Mouse (Mus musculus): Measurements from ENCODE around the gene Hnrnpa1. TPM values are rescaled to one million over a fixed set of nuclear protein-coding genes. Genes with fewer than 3 reads are reported as not detected.
"Not testable (repeated sequence)": the region's sequence is repeated elsewhere in the genome, so short reads cannot be mapped to it uniquely, and the experiment has no call there.

Hnrnpa1 gene
- polyA plus RNA-seq, 1 experiment, result 102 TPM

- no peak for DNase-seq (ENCODE audit: low read depth, low spot score)
- 65% methylated on average over 5 of the region's 5 CpGs for WGBS
These were observed 18.9 kb downstream of the Hnrnpa1 start for GRCm38 (mm10) chr15:103259162-103259561.

- DNase-seq (ENCODE audit: low read depth, low spot score), result no peak
- WGBS, result 43% methylated on average over 1 of the region's 1 CpGs
These were observed 19.8 kb downstream of the Hnrnpa1 start for GRCm38 (mm10) chr15:103259989-103260388.

- no peak for DNase-seq (ENCODE audit: low read depth, low spot score)
- 82% methylated on average over 2 of the region's 2 CpGs for WGBS
These were observed 24.6 kb downstream of the Hnrnpa1 start for GRCm38 (mm10) chr15:103264794-103265193.

- no peak for DNase-seq (ENCODE audit: low read depth, low spot score)
- 74% methylated on average over 4 of the region's 4 CpGs for WGBS
These were observed 28.7 kb downstream of the Hnrnpa1 start for GRCm38 (mm10) chr15:103268903-103269302.

GRCm38 (mm10) chr15:103272419-103273279, 32.4 kb downstream of the Hnrnpa1 start, which contains the start of gene Copz1:
Copz1 (plus strand) TSS chr15:103272714.
- under 1% methylated on average over 38 of the region's 38 CpGs for WGBS
- peak; percentile 98 for DNase-seq (ENCODE audit: low read depth, low spot score)

- 92% methylated on average over 3 of the region's 3 CpGs for WGBS
- not testable (repeated sequence) for DNase-seq (ENCODE audit: low read depth, low spot score)
These were observed 35.7 kb downstream of the Hnrnpa1 start for GRCm38 (mm10) chr15:103275943-103276342.

- 24% methylated on average over 7 of the region's 7 CpGs for WGBS
- no peak for DNase-seq (ENCODE audit: low read depth, low spot score)
These were observed 37.7 kb downstream of the Hnrnpa1 start for GRCm38 (mm10) chr15:103277949-103278348.

- 57% methylated on average over 3 of the region's 3 CpGs for WGBS
- no peak for DNase-seq (ENCODE audit: low read depth, low spot score)
These were observed 39.5 kb downstream of the Hnrnpa1 start for GRCm38 (mm10) chr15:103279750-103280149.

- 16% methylated on average over 3 of the region's 3 CpGs for WGBS
- no peak for DNase-seq (ENCODE audit: low read depth, low spot score)
These were observed 40.7 kb downstream of the Hnrnpa1 start for GRCm38 (mm10) chr15:103280817-103281464.

- DNase-seq (ENCODE audit: low read depth, low spot score), result no peak
- 38% methylated on average over 3 of the region's 3 CpGs for WGBS
These were observed 41.4 kb downstream of the Hnrnpa1 start for GRCm38 (mm10) chr15:103281465-103282205.

- DNase-seq (ENCODE audit: low read depth, low spot score), result no peak
These were observed 43.8 kb downstream of the Hnrnpa1 start for GRCm38 (mm10) chr15:103284066-103284465.

GRCm38 (mm10) chr15:103284647-103285046, 44.4 kb downstream of the Hnrnpa1 start:
- WGBS, result 37% methylated on average over 2 of the region's 2 CpGs
- DNase-seq (ENCODE audit: low read depth, low spot score), result no peak

More at GRCm38 (mm10) chr15:103284066-103284465, 43.8 kb downstream of the Hnrnpa1 start:
- 62% methylated on average over 3 of the region's 3 CpGs for WGBS

- no peak for DNase-seq (ENCODE audit: low read depth, low spot score)
- WGBS, result 24% methylated on average over 1 of the region's 1 CpGs
These were observed 45.7 kb downstream of the Hnrnpa1 start for GRCm38 (mm10) chr15:103285778-103286417.

GRCm38 (mm10) chr15:103289600-103289999, 49.4 kb downstream of the Hnrnpa1 start:
- 73% methylated on average over 5 of the region's 5 CpGs for WGBS
- no peak for DNase-seq (ENCODE audit: low read depth, low spot score)

- no peak for DNase-seq (ENCODE audit: low read depth, low spot score)
- 72% methylated on average over 6 of the region's 6 CpGs for WGBS
These were observed 50.2 kb downstream of the Hnrnpa1 start for GRCm38 (mm10) chr15:103290417-103290816.

- WGBS, result 81% methylated on average over 9 of the region's 9 CpGs
- DNase-seq (ENCODE audit: low read depth, low spot score), result no peak
These were observed 50.6 kb downstream of the Hnrnpa1 start for GRCm38 (mm10) chr15:103290843-103291242.

GRCm38 (mm10) chr15:103292673-103293345, 52.6 kb downstream of the Hnrnpa1 start:
- DNase-seq (ENCODE audit: low read depth, low spot score), result no peak
- 29% methylated on average over 4 of the region's 4 CpGs for WGBS

GRCm38 (mm10) chr15:103293375-103293774, 53.1 kb downstream of the Hnrnpa1 start:
- 88% methylated on average over 2 of the region's 2 CpGs for WGBS
- no peak for DNase-seq (ENCODE audit: low read depth, low spot score)

GRCm38 (mm10) chr15:103294649-103295048, 54.4 kb downstream of the Hnrnpa1 start:
- WGBS, result 87% methylated on average over 2 of the region's 2 CpGs
- DNase-seq (ENCODE audit: low read depth, low spot score), result no peak

Data from large intestine, adult 2 months (tissue).